Mouse (Mus musculus) hindbrain, embryonic 14.5 days (tissue): Measurements from ENCODE around the gene Lgals4. TPM values are rescaled to one million over a fixed set of nuclear protein-coding genes. Genes with fewer than 3 reads are reported as not detected.

Experiments
- ATAC-seq: fragments of 200-750 bp; cut with Nextera tagmentation; 2 replicates; pipeline ENCODE4 v1.8.0; 2017; ENCODE audit warnings: moderate number of reproducible peaks, mild to moderate bottlenecking, moderate TSS enrichment, moderate library complexity; ENCODE audit not compliant: low FRiP score
- DNase-seq: peaks from one replicate; pipeline ENCODE4 v3.0.0-alpha.2; 2015; ENCODE audit warnings: low spot score
- H3K27ac ChIP-seq: fragments of 300-500 bp; sonication (generic); 2 replicates; pipeline ENCODE4 v1.5.1; 2014; ENCODE audit warnings: mild to moderate bottlenecking, moderate library complexity
- H3K27me3 ChIP-seq: fragments of 300-500 bp; sonication (generic); 2 replicates; pipeline ENCODE4 v1.6.1; 2014; ENCODE audit warnings: mild to moderate bottlenecking, low read length, mixed read lengths; ENCODE audit not compliant: control insufficient read depth, insufficient read depth
- H3K36me3 ChIP-seq: fragments of 300-500 bp; sonication (generic); replicated peaks from 2 replicates; pipeline ENCODE4 v1.6.1; 2014; ENCODE audit not compliant: control insufficient read depth, insufficient read depth
- H3K4me1 ChIP-seq: fragments of 300-500 bp; sonication (generic); replicated peaks from 2 replicates; pipeline ENCODE4 v1.6.1; 2014; ENCODE audit warnings: antibody characterized with exemption, low read length, mixed read lengths; ENCODE audit not compliant: control insufficient read depth, insufficient read depth
- H3K4me2 ChIP-seq: fragments of 300-500 bp; sonication (generic); replicated peaks from 2 replicates; pipeline ENCODE4 v1.6.1; 2014; ENCODE audit warnings: mild to moderate bottlenecking, moderate library complexity
- H3K4me3 ChIP-seq: fragments of 300-500 bp; sonication (generic); replicated peaks from 2 replicates; pipeline ENCODE4 v1.5.1; 2014; ENCODE audit warnings: mild to moderate bottlenecking, low read length
- H3K9ac ChIP-seq: fragments of 300-500 bp; sonication (generic); 2 replicates; pipeline ENCODE4 v1.6.1; 2014
- H3K9me3 ChIP-seq: fragments of 300-500 bp; sonication (generic); 2 replicates; pipeline ENCODE4 v1.6.1; 2016; ENCODE audit warnings: low read length; ENCODE audit not compliant: control insufficient read depth
- WGBS: fragments of 180-500 bp; shearing (Covaris S2); extraction: QIAGEN DNeasy Blood & Tissue Kit; methylation state at CpG from one replicate; pipeline ENCODE4 v1.1.7; 2014; 5-methylcytosine and 5-hydroxymethylcytosine counted together
- polyA plus RNA-seq: library from polyadenylated mRNA; unstranded; fragments of >200 nt; fragmentation: Nextera tagmentation; extraction: Ambion mirVana; gene quantifications from 2 replicates; pipeline ENCODE4 v1.2.1, GENCODE M21; 2014

Lgals4 gene
- polyA plus RNA-seq, 1 experiment from 2014 or later: 3.2 TPM

DNA sequence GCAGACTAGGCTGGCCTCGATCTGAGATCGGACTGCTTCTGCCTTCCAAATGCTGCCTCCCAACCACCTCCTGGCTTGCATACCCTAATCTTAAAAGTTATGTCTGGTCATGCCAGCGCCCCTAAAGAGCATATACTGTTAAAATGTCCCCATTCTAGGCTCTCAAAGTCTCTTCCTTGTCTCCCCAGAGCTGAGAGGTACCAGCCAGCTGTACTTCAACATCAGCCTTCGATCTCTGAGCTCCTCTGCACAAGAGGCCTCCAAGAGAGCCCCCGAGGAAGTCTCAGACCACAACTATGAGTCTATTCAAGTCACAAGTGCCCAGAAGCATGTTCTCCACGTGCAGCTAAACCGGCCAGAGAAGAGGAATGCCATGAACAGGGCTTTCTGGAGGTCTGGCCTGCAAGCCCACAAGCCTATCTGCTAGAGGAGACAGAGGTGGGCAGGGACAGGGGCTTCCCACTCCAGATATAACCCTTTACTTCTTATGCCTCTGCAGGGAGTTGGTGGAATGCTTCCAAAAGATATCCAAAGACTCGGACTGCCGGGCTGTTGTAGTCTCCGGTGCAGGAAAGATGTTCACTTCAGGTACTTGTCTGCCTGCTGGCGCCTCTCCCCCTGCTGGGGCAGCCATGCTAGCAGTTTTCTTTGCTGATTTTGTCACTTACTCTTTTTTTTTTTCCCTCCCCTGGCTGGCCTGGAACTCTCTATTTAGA, 7.8 kb upstream of the Lgals4 start:
- no peak for ATAC-seq
- H3K27ac ChIP-seq: peak overlapping the region; percentile 76
- peak overlapping the region; percentile 68 for H3K9ac ChIP-seq

DNA sequence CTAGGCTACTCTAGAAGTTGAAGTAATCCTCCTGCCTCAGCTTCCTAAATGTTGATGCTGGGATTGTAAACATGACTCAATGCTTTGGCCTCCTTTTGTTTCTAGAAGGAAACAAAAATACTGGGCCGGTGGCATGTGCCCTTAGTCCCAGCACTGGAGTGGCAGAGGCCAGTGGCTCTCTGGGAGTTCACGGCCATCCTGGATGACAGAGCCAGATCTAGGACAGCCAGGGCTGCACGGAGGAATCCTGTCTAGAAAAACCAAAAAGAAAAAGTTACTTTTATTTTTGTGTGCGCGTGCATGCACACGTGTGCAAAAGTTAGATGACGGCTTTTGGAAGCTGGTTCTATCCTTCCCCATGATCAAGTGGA, 7.3 kb upstream of the Lgals4 start:
- H3K4me3 ChIP-seq: no peak overlapping the region
- peaks cover 12% of the 10 kb centered on the region for H3K4me1 ChIP-seq
- DNase-seq: no peak
- H3K36me3 ChIP-seq: peaks cover 31% of the 10 kb centered on the region
- ATAC-seq: no peak
- 94% methylated on average over 7 of the region's 7 CpGs for WGBS
- no peaks in the 10 kb centered on the region for H3K27me3 ChIP-seq
- no peak overlapping the region for H3K4me2 ChIP-seq
- H3K27ac ChIP-seq: no peak overlapping the region
- no peak overlapping the region for H3K9ac ChIP-seq
- no peaks in the 10 kb centered on the region for H3K9me3 ChIP-seq

More for the DNA sequence above, 7.8 kb upstream of the Lgals4 start:
- H3K27me3 ChIP-seq: no peaks in the 10 kb centered on the region
- no peak for DNase-seq
- H3K4me3 ChIP-seq: peak overlapping the region; percentile 43
- H3K9me3 ChIP-seq: no peaks in the 10 kb centered on the region
- peaks cover 12% of the 10 kb centered on the region for H3K4me1 ChIP-seq
- whole genome bisulfite sequencing: 65% methylated on average over 11 of the region's 11 CpGs
- H3K4me2 ChIP-seq: peak overlapping the region; percentile 62
- H3K36me3 ChIP-seq: peaks cover 36% of the 10 kb centered on the region

DNA sequence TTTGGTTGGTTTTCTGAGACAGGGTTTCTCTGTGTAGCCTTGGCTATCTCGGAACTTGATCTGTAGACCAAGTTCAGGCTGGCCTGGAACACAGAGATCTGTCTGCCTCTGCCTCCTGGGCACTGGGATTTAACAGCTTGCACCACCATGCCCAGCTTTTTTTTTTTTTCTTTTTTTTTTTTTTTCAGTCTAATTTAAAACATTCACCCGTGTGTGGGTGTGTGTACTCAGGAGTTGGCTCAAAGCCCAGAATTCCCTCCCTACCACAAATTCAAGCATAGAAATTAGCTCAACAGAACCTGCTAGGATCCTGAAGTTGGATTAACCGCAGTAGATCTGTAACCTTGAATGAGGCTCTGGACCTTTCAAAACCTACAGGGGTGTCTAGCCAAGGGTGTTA, 6.3 kb upstream of the Lgals4 start:
- Histone ChIP-seq H3K9me3 (no peaks in the 10 kb centered on the region), H3K4me3 (no peak overlapping the region), H3K9ac (no peak overlapping the region), H3K27me3 (no peaks in the 10 kb centered on the region), H3K4me1 (peaks cover 12% of the 10 kb centered on the region), H3K4me2 (no peak overlapping the region), H3K27ac (no peak overlapping the region), H3K36me3 (peaks cover 25% of the 10 kb centered on the region)
- 53% methylated on average over 3 of the region's 3 CpGs for WGBS
- no peak for DNase-seq
- ATAC-seq: no peak

DNA sequence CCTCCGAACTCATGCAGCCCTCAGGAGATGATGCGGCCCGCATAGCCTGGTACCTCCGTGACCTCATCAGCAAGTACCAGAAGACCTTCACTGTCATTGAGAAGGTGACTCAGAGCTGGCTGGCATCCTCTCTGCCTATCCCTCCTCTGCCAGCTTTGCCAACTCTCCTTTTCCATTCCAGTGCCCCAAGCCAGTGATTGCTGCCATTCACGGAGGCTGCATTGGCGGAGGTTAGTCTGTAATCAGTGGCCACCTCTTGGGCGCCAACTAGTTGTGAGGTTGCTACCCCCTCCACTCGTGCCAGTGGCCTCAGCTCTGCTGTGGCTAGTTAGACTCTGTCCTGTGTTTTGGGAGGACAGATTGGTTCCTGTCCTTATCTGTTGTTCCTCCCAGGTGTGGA, 3.8 kb upstream of the Lgals4 start:
- H3K27me3 ChIP-seq: no peaks in the 10 kb centered on the region
- no peak overlapping the region for H3K27ac ChIP-seq
- DNase-seq: no peak
- peaks cover 8% of the 10 kb centered on the region for H3K4me1 ChIP-seq
- H3K4me2 ChIP-seq: no peak overlapping the region
- H3K9me3 ChIP-seq: no peaks in the 10 kb centered on the region
- WGBS: 93% methylated on average over 8 of the region's 8 CpGs
- ATAC-seq: no peak
- peaks cover 12% of the 10 kb centered on the region; the same call in 1 of the 2 replicates for H3K36me3 ChIP-seq
- no peak overlapping the region for H3K9ac ChIP-seq
- no peak overlapping the region for H3K4me3 ChIP-seq

DNA sequence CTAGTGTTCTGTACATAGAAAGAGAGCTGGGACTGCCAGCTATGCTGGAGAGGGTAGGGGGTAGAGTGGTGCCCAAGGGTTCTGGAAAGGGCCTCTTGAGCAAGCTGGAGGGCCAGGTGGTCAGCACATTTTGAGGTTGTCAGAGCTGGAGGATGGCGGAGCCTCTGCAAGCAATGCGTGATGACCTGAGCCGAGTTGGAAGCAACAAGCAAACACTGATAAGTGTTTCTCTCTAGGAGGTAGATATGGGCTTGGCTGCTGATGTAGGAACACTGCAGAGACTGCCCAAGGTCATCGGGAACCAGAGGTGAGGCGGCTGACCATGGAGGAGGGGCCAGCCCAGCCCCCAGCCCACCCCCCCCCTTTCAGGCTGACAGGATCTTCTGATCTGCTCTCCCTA, 2.7 kb upstream of the Lgals4 start:
- H3K9ac ChIP-seq: no peak overlapping the region
- WGBS: 100% methylated on average over 5 of the region's 5 CpGs
- H3K4me1 ChIP-seq: 0 out of 2 replicates have a peak, but pooled peaks cover 2% of the 10 kb centered on the region
- DNase-seq (no peak), ATAC-seq (no peak)
- H3K4me2 ChIP-seq: no peak overlapping the region
- H3K4me3 ChIP-seq: no peak overlapping the region
- no peaks in the 10 kb centered on the region for H3K9me3 ChIP-seq
- no peaks in the 10 kb centered on the region for H3K27me3 ChIP-seq
- peaks cover 12% of the 10 kb centered on the region; the same call in 1 of the 2 replicates for H3K36me3 ChIP-seq
- H3K27ac ChIP-seq: no peak overlapping the region

DNA sequence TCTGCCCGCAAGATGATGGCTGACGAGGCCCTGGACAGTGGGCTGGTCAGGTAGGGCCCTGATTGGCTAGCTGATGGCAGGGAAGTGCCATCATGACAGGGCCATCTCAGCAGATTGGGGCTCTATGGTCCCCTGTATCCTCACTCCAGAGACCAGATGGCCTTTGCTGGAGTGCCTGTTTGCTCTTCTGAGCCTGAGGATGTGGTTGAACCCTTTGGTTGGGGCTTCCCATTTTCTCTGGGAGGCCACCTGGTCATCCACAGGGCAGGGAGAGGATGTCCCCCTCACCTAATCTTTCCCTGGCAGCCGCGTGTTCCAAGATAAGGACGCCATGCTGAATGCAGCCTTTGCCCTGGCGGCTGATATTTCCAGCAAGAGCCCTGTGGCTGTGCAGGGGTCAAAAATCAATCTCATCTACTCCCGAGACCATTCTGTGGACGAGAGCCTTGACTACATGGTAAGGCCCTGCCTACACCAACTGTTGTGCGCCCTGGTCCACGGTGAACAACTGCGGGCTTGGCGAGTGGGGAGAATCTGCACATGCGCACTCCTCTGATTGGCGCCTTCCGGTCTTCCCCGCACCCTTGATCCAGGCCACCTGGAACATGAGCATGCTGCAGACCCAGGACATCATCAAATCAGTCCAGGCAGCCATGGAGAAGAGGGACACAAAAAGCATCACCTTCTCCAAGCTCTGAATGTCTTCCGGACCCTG, 2.1 kb upstream of the Lgals4 start:
- no peak for DNase-seq
- WGBS: 96% methylated on average over 17 of the region's 17 CpGs

DNA sequence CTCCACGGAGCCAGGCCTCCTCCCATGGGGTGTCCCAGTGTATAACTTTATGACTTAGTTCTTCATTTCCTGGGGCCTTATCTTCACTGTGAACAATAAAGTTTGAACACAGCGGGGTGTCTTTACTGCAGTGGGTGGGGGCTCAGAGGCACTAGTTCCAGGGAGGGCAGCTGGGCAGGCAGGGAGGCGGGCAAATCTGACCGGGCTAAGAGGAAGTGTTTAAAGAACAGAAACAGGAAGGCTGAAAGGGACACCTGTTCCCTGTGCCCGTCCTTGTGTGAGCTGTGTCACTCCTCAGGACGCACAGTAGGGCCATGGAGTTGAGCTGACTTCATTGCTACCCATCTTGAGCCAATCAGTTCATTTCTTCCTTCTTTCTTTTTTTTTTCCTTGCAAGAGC, 1.5 kb upstream of the Lgals4 start:
- DNase-seq (no peak), ATAC-seq (no peak)
- 76% methylated on average over 6 of the region's 6 CpGs for WGBS
- Histone ChIP-seq H3K4me2 (no peak overlapping the region), H3K36me3 (peaks cover 12% of the 10 kb centered on the region; the same call in 1 of the 2 replicates), H3K27me3 (no peaks in the 10 kb centered on the region), H3K4me3 (no peak overlapping the region), H3K9me3 (no peaks in the 10 kb centered on the region), H3K27ac (no peak overlapping the region), H3K9ac (no peak overlapping the region), H3K4me1 (no peaks in the 10 kb centered on the region)

More for the DNA sequence above, 2.1 kb upstream of the Lgals4 start:
- Histone ChIP-seq H3K9ac (no peak overlapping the region), H3K27me3 (no peaks in the 10 kb centered on the region), H3K4me2 (no peak overlapping the region), H3K4me1 (no peaks in the 10 kb centered on the region), H3K36me3 (peaks cover 12% of the 10 kb centered on the region; the same call in 1 of the 2 replicates), H3K27ac (no peak overlapping the region), H3K9me3 (no peaks in the 10 kb centered on the region), H3K4me3 (no peak overlapping the region)
- no peak for ATAC-seq

DNA sequence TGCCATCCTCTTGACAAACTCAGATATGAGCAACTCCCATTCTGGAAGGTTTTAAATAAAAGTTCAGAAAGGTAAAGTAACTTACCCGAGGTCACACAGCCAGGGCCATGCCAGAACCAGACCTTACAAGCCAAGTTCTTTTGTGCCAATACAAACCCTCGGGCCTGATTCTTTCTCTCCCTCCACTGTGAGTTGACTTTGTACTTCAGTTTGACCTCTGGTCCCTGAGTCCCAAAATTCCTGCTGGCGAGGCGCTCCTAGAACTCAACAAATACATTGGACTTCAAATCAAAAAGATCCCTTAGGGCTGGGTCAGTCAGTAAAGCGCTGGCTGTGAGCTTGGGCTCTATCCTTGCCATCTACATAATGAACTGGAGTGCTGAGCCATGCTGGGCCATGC, 3.3 kb downstream of the Lgals4 start:
- H3K9me3 ChIP-seq: no peaks in the 10 kb centered on the region
- DNase-seq (no peak), ATAC-seq (no peak)
- H3K4me3 ChIP-seq: no peak overlapping the region
- H3K4me1 ChIP-seq: no peaks in the 10 kb centered on the region
- H3K36me3 ChIP-seq: peaks cover 2% of the 10 kb centered on the region; the same call in 1 of the 2 replicates
- H3K27me3 ChIP-seq: no peaks in the 10 kb centered on the region
- H3K27ac ChIP-seq: no peak overlapping the region
- H3K4me2 ChIP-seq: no peak overlapping the region
- H3K9ac ChIP-seq: no peak overlapping the region
- WGBS: 82% methylated on average over 5 of the region's 5 CpGs

DNA sequence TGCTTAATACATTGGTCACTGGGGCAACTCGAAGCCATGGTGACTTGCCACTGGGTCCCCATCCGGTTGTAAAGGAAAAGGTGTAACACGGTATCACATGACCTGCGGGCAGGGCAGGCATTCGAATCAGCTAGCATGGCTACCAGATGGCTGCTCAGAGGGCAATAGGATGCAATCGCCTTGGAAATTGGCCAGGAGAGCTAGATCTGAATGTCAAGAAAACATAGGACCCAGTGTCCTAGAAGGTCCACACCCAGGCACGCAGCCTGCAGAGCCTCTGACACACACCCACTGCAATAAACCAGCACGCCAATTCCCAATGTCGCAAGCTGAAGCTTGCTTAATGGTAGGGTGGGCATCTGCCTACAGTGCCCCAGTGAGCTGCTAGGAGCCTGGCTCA, 4.7 kb downstream of the Lgals4 start:
- no peak for DNase-seq
- WGBS: 80% methylated on average over 9 of the region's 9 CpGs
- H3K4me2 ChIP-seq: no peak overlapping the region
- H3K27me3 ChIP-seq: no peaks in the 10 kb centered on the region
- ATAC-seq: no peak
- no peaks in the 10 kb centered on the region for H3K36me3 ChIP-seq
- no peak overlapping the region for H3K27ac ChIP-seq
- H3K9me3 ChIP-seq: no peaks in the 10 kb centered on the region
- no peaks in the 10 kb centered on the region for H3K4me1 ChIP-seq
- H3K9ac ChIP-seq: no peak overlapping the region
- H3K4me3 ChIP-seq: no peak overlapping the region
